Mouse (Mus musculus): ENCODE results near the gene Otx2. TPM values are rescaled to one million over a fixed set of nuclear protein-coding genes. Genes with fewer than 3 reads are reported as not detected.
A peak's percentile ranks its signal among the peaks of the same experiment; 100 is the strongest.

The Otx2 gene
- polyA plus RNA-seq, 1 experiment, result 45.0 TPM

GRCm38 (mm10) chr14:48679590-48679989, 6.0 kb upstream of the Otx2 start:
- Histone ChIP-seq H3K27me3 (ENCODE audit: control insufficient read depth, insufficient read depth, low read length, poor library complexity, severe bottlenecking) (no peaks in the 10 kb centered on the region), H3K4me1 (ENCODE audit: control insufficient read depth, insufficient read depth, low read length) (no peaks in the 10 kb centered on the region), H3K27ac (ENCODE audit: insufficient read depth, low read length) (no peak overlapping the region), H3K9me3 (replicated peaks; ENCODE audit: control insufficient read depth, insufficient read depth, low read length, poor library complexity, severe bottlenecking) (no peaks in the 10 kb centered on the region), H3K9ac (ENCODE audit: low read depth, poor library complexity, severe bottlenecking) (no peak overlapping the region), H3K36me3 (ENCODE audit: control insufficient read depth, insufficient read depth, low read length, poor library complexity, severe bottlenecking) (no peaks in the 10 kb centered on the region), H3K4me3 (ENCODE audit: low read depth, low read length) (no peak overlapping the region)
- TF ChIP-seq CTCF (IDR thresholded peaks at IDR 0.05; ENCODE audit: low read depth, low read length) (no peak), EP300 (IDR thresholded peaks at IDR 0.05; ENCODE audit: insufficient read depth, low read depth, low read length) (no peak), POLR2A (IDR thresholded peaks at IDR 0.05; ENCODE audit: insufficient read depth, low read length) (no peak)

DNA sequence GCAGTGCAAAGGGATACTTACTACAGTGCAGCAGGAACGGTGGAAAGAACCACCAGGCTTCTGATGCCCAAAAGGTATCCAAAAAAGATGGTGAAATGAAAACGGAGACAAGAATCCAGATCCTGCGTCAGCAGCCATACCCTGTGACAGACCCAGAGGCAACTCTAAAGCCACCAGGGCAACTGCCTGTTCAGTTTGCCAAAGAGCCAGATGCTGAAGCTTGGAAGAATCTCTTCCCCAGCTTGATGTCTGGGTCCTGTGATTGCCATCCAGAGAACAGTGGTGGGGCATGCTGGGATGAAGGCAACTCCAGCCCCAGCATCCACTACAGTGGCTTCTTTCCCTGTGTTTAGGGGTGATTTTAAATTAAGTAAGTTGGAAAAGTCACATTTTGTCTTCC, 5.1 kb upstream of the Otx2 start:
- Histone ChIP-seq H3K4me3 (ENCODE audit: low read depth, low read length) (no peak overlapping the region), H3K9ac (ENCODE audit: low read depth, poor library complexity, severe bottlenecking) (no peak overlapping the region), H3K27ac (ENCODE audit: insufficient read depth, low read length) (no peak overlapping the region), H3K36me3 (ENCODE audit: control insufficient read depth, insufficient read depth, low read length, poor library complexity, severe bottlenecking) (no peaks in the 10 kb centered on the region), H3K4me1 (ENCODE audit: control insufficient read depth, insufficient read depth, low read length) (no peaks in the 10 kb centered on the region), H3K9me3 (replicated peaks; ENCODE audit: control insufficient read depth, insufficient read depth, low read length, poor library complexity, severe bottlenecking) (no peaks in the 10 kb centered on the region), H3K27me3 (ENCODE audit: control insufficient read depth, insufficient read depth, low read length, poor library complexity, severe bottlenecking) (no peaks in the 10 kb centered on the region)
- no peak for TF ChIP-seq CTCF (IDR thresholded peaks at IDR 0.05; ENCODE audit: low read depth, low read length)

DNA sequence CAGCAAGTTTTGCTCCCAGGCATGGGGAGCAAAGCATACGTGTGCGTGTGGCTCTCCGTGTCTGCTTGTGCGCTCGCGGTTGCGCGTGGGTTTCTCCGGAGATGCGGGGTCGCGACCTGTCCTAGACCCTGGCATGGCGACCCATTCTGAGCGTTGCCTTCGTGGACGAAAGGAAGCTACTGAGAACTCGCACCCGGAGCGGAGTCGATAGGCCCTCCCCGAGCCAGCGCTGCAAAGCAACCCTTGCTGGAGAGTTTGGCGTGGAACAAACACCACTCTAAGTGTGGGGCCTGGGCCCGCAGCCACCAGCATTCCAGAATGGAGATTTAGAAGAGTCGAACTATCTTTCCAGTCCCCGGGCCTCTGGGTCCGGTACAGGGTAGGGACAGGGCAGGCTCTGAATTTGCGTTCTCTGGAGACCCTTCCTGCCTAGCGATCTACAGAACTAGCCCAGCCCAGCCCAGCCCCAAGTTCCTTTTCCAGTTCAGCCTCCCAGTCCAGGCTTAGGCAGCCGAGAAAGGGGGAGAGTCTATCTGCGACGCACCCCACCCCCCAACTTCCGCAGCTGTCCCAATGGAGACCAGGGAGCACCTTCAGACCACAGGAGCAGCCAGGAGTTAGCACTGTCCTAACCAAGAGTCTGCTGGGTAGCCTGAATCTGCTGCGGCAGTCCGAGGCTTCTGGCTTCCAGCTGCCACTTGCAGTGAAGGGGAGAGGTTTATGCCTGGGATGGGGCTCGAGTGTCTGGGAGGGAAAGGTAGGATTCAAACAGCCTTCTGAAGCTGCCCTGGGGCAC, 615 bp upstream of the Otx2 start:
- no peaks in the 10 kb centered on the region for H3K9me3 ChIP-seq (replicated peaks; ENCODE audit: control insufficient read depth, insufficient read depth, low read length, poor library complexity, severe bottlenecking)
- TF ChIP-seq CTCF (IDR thresholded peaks at IDR 0.05; ENCODE audit: low read depth, low read length) (no peak), POLR2A (IDR thresholded peaks at IDR 0.05; ENCODE audit: insufficient read depth, low read length) (no peak), EP300 (IDR thresholded peaks at IDR 0.05; ENCODE audit: insufficient read depth, low read depth, low read length) (no peak)
- no peaks in the 10 kb centered on the region for H3K4me1 ChIP-seq (ENCODE audit: control insufficient read depth, insufficient read depth, low read length)
- peak overlapping the region; percentile 0; the same call in 1 of the 2 replicates for H3K9ac ChIP-seq (ENCODE audit: low read depth, poor library complexity, severe bottlenecking)
- no peak overlapping the region for H3K27ac ChIP-seq (ENCODE audit: insufficient read depth, low read length)
- peaks cover 21% of the 10 kb centered on the region for H3K27me3 ChIP-seq (ENCODE audit: control insufficient read depth, insufficient read depth, low read length, poor library complexity, severe bottlenecking)
- peak overlapping the region; percentile 57 for H3K4me3 ChIP-seq (ENCODE audit: low read depth, low read length)
- H3K36me3 ChIP-seq (ENCODE audit: control insufficient read depth, insufficient read depth, low read length, poor library complexity, severe bottlenecking), result no peaks in the 10 kb centered on the region

GRCm38 (mm10) chr14:48672611-48673176, 925 bp downstream of the Otx2 start:
- Histone ChIP-seq H3K4me3 (ENCODE audit: low read depth, low read length) (no peak overlapping the region), H3K9me3 (replicated peaks; ENCODE audit: control insufficient read depth, insufficient read depth, low read length, poor library complexity, severe bottlenecking) (no peaks in the 10 kb centered on the region), H3K27me3 (ENCODE audit: control insufficient read depth, insufficient read depth, low read length, poor library complexity, severe bottlenecking) (peaks cover 26% of the 10 kb centered on the region), H3K27ac (ENCODE audit: insufficient read depth, low read length) (no peak overlapping the region), H3K36me3 (ENCODE audit: control insufficient read depth, insufficient read depth, low read length, poor library complexity, severe bottlenecking) (no peaks in the 10 kb centered on the region), H3K9ac (ENCODE audit: low read depth, poor library complexity, severe bottlenecking) (no peak overlapping the region), H3K4me1 (ENCODE audit: control insufficient read depth, insufficient read depth, low read length) (no peaks in the 10 kb centered on the region)
- TF ChIP-seq EP300 (IDR thresholded peaks at IDR 0.05; ENCODE audit: insufficient read depth, low read depth, low read length) (no peak), CTCF (IDR thresholded peaks at IDR 0.05; ENCODE audit: low read depth, low read length) (no peak), POLR2A (IDR thresholded peaks at IDR 0.05; ENCODE audit: insufficient read depth, low read length) (no peak)

DNA sequence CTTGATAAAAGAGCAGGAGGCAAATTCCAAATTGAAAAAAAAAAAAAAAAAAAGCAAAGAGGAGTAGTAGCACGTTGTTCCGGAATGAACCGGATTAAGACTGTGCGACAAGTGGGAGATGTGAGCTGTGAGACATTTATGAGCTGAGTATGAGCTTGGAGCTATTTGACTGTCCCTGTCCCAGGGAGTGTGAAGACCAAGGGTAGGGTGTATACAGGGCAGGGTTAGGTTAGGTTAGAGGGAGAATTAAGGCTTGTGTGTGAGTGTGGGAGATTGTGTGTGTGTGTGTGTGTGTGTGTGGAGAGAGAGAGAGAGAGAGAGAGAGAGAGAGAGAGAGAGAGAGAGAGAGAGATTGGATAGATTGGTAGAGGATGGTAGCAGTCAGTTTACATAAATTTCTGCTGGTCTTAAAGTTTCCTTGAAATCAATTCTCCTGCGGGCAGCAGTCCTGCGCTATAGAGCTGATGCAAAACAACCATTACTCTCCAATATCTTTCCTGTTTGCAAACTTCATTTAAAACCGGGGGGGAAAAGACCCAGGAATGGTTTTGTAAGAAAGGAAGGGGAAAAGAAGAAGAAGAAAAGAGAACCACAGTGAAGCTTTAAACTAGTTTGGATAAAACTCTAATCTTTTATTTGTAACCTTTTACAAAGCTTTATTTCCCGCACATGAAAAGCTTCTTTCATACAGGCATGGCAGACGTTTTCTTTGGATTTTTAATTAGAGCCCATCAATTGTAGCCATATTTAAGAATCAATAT, 2.0 kb downstream of the Otx2 start:
- Histone ChIP-seq H3K4me3 (ENCODE audit: low read depth, low read length) (no peak overlapping the region), H3K27me3 (ENCODE audit: control insufficient read depth, insufficient read depth, low read length, poor library complexity, severe bottlenecking) (peaks cover 32% of the 10 kb centered on the region), H3K4me1 (ENCODE audit: control insufficient read depth, insufficient read depth, low read length) (no peaks in the 10 kb centered on the region), H3K9ac (ENCODE audit: low read depth, poor library complexity, severe bottlenecking) (no peak overlapping the region), H3K36me3 (ENCODE audit: control insufficient read depth, insufficient read depth, low read length, poor library complexity, severe bottlenecking) (no peaks in the 10 kb centered on the region), H3K27ac (ENCODE audit: insufficient read depth, low read length) (no peak overlapping the region), H3K9me3 (replicated peaks; ENCODE audit: control insufficient read depth, insufficient read depth, low read length, poor library complexity, severe bottlenecking) (no peaks in the 10 kb centered on the region)
- TF ChIP-seq CTCF (IDR thresholded peaks at IDR 0.05; ENCODE audit: low read depth, low read length) (no peak), POLR2A (IDR thresholded peaks at IDR 0.05; ENCODE audit: insufficient read depth, low read length) (no peak), EP300 (IDR thresholded peaks at IDR 0.05; ENCODE audit: insufficient read depth, low read depth, low read length) (no peak)
